Mouse (Mus musculus): Measurements from ENCODE around the gene Utrn. TPM values are rescaled to one million over a fixed set of nuclear protein-coding genes. Genes with fewer than 3 reads are reported as not detected.

Utrn gene
- total RNA-seq, 2 experiments from 2014 or later: 37.1 to 44.7 TPM

GRCm38 (mm10) chr10:12756692-12757091 is 112.5 kb downstream of the Utrn start:
- peak; percentile 20 for DNase-seq
- intact Hi-C loops (cut with DNase I; ENCODE audit: low total_unique reads): no loop called here

GRCm38 (mm10) chr10:12754911-12755310 is 114.3 kb downstream of the Utrn start:
- DNase-seq: no peak
- intact Hi-C loops (cut with DNase I; ENCODE audit: low total_unique reads): no loop called here

- intact Hi-C loops (cut with DNase I; ENCODE audit: low total_unique reads): no loop called here
- no peak for DNase-seq
These were observed 115.0 kb downstream of the Utrn start for GRCm38 (mm10) chr10:12754166-12754565.

GRCm38 (mm10) chr10:12743717-12744116 is 125.4 kb downstream of the Utrn start:
- intact Hi-C loops (cut with DNase I; ENCODE audit: low total_unique reads): no loop called here
- no peak for DNase-seq

GRCm38 (mm10) chr10:12739302-12739987 is 129.7 kb downstream of the Utrn start:
- intact Hi-C loops (cut with DNase I; ENCODE audit: low total_unique reads): no loop called here
- DNase-seq: no peak

GRCm38 (mm10) chr10:12737926-12738325 is 131.2 kb downstream of the Utrn start:
- no peak for DNase-seq
- intact Hi-C loops (cut with DNase I; ENCODE audit: low total_unique reads): no loop called here

- intact Hi-C loops (cut with DNase I; ENCODE audit: low total_unique reads): no loop called here
These were observed 132.0 kb downstream of the Utrn start for GRCm38 (mm10) chr10:12736861-12737835.

GRCm38 (mm10) chr10:12735695-12736094 is 133.5 kb downstream of the Utrn start:
- DNase-seq: no peak
- intact Hi-C loops (cut with DNase I; ENCODE audit: low total_unique reads): no loop called here

More at GRCm38 (mm10) chr10:12736861-12737835, 132.0 kb downstream of the Utrn start:
- peak; percentile 37 for DNase-seq

GRCm38 (mm10) chr10:12731459-12731858 is 137.7 kb downstream of the Utrn start:
- intact Hi-C loops (cut with DNase I; ENCODE audit: low total_unique reads): no loop called here
- DNase-seq: no peak

GRCm38 (mm10) chr10:12729635-12730034 is 139.5 kb downstream of the Utrn start:
- no peak for DNase-seq
- intact Hi-C loops (cut with DNase I; ENCODE audit: low total_unique reads): no loop called here

GRCm38 (mm10) chr10:12729033-12729432 is 140.1 kb downstream of the Utrn start:
- intact Hi-C loops (cut with DNase I; ENCODE audit: low total_unique reads): no loop called here
- DNase-seq: no peak

GRCm38 (mm10) chr10:12727881-12728280 is 141.3 kb downstream of the Utrn start:
- intact Hi-C loops (cut with DNase I; ENCODE audit: low total_unique reads): no loop called here
- no peak for DNase-seq

GRCm38 (mm10) chr10:12726041-12726608 is 143.0 kb downstream of the Utrn start:
- intact Hi-C loops (cut with DNase I; ENCODE audit: low total_unique reads): no loop called here
- no peak for DNase-seq

GRCm38 (mm10) chr10:12724247-12725001 is 144.7 kb downstream of the Utrn start:
- intact Hi-C loops (cut with DNase I; ENCODE audit: low total_unique reads): no loop called here
- no peak for DNase-seq

GRCm38 (mm10) chr10:12723269-12723668 is 145.9 kb downstream of the Utrn start:
- intact Hi-C loops (cut with DNase I; ENCODE audit: low total_unique reads): no loop called here
- DNase-seq: no peak

GRCm38 (mm10) chr10:12722111-12722510 is 147.1 kb downstream of the Utrn start:
- intact Hi-C loops (cut with DNase I; ENCODE audit: low total_unique reads): no loop called here

GRCm38 (mm10) chr10:12718386-12718785 is 150.8 kb downstream of the Utrn start:
- intact Hi-C loops (cut with DNase I; ENCODE audit: low total_unique reads): no loop called here
- DNase-seq: no peak

More at GRCm38 (mm10) chr10:12722111-12722510, 147.1 kb downstream of the Utrn start:
- no peak for DNase-seq

- intact Hi-C loops (cut with DNase I; ENCODE audit: low total_unique reads): no loop called here
- no peak for DNase-seq
These were observed 151.8 kb downstream of the Utrn start for GRCm38 (mm10) chr10:12717381-12717780.

- intact Hi-C loops (cut with DNase I; ENCODE audit: low total_unique reads): no loop called here
- no peak for DNase-seq
These were observed 152.4 kb downstream of the Utrn start for GRCm38 (mm10) chr10:12716657-12717327.
